Mouse (Mus musculus): Measurements from ENCODE around the gene Gm21992. TPM values are rescaled to one million over a fixed set of nuclear protein-coding genes. Genes with fewer than 3 reads are reported as not detected.
"Not testable (repeated sequence)": the region's sequence is repeated elsewhere in the genome, so short reads cannot be mapped to it uniquely, and the experiment has no call there.

Gene Gm21992
- total RNA-seq, 2 experiments from 2014 or later = 10.9 to 11.6 TPM

- DNase-seq = not testable (repeated sequence)
Measured at GRCm38 (mm10) chr19:4812334-4812949, 1.0 kb upstream of the Gm21992 start.

GRCm38 (mm10) chr19:4811909-4812242 lies 464 bp upstream of the Gm21992 start:
- no peak for DNase-seq

GRCm38 (mm10) chr19:4810746-4811062 lies 708 bp downstream of the Gm21992 start:
- DNase-seq = peak; percentile 69

- no peak for DNase-seq
Measured at GRCm38 (mm10) chr19:4810309-4810708, 1.1 kb downstream of the Gm21992 start.

- no peak for DNase-seq
Measured at GRCm38 (mm10) chr19:4803283-4803682, 8.1 kb downstream of the Gm21992 start.

GRCm38 (mm10) chr19:4802691-4803091 lies 8.7 kb downstream of the Gm21992 start:
- DNase-seq = no peak

- no peak for DNase-seq
Measured at GRCm38 (mm10) chr19:4799083-4799482, 12.3 kb downstream of the Gm21992 start.

GRCm38 (mm10) chr19:4797846-4798245 lies 13.6 kb downstream of the Gm21992 start:
- DNase-seq = no peak

GRCm38 (mm10) chr19:4795929-4796328 lies 15.5 kb downstream of the Gm21992 start:
- no peak for DNase-seq

- DNase-seq = peak; percentile 89
Measured at GRCm38 (mm10) chr19:4793831-4794422, 17.5 kb downstream of the Gm21992 start, which contains the start of gene Rbm4. Gene Rbm4 (minus strand): TSS chr19:4793901.

- no peak for DNase-seq
Measured at GRCm38 (mm10) chr19:4793281-4793830, 18.1 kb downstream of the Gm21992 start.

- no peak for DNase-seq
Measured at GRCm38 (mm10) chr19:4786313-4786712, 25.1 kb downstream of the Gm21992 start.

- no peak for DNase-seq
Measured at GRCm38 (mm10) chr19:4785206-4785605, 26.2 kb downstream of the Gm21992 start.

GRCm38 (mm10) chr19:4782891-4783290 lies 28.5 kb downstream of the Gm21992 start:
- no peak for DNase-seq

GRCm38 (mm10) chr19:4772785-4773184 lies 38.6 kb downstream of the Gm21992 start:
- no peak for DNase-seq

- DNase-seq = no peak
Measured at GRCm38 (mm10) chr19:4767507-4768148, 43.8 kb downstream of the Gm21992 start.

GRCm38 (mm10) chr19:4762876-4763275 lies 48.5 kb downstream of the Gm21992 start:
- no peak for DNase-seq

GRCm38 (mm10) chr19:4760544-4760943 lies 50.9 kb downstream of the Gm21992 start:
- DNase-seq = not testable (repeated sequence)

GRCm38 (mm10) chr19:4756921-4757320 lies 54.5 kb downstream of the Gm21992 start:
- DNase-seq = no peak

GRCm38 (mm10) chr19:4756193-4756911 lies 55.1 kb downstream of the Gm21992 start, which contains the start of gene Rbm4b:
Gene Rbm4b (plus strand): TSS chr19:4756497.
- DNase-seq = peak; percentile 96

GRCm38 (mm10) chr19:4755565-4756192 lies 55.7 kb downstream of the Gm21992 start:
- DNase-seq = peak; percentile 88

GRCm38 (mm10) chr19:4749975-4750374 lies 61.4 kb downstream of the Gm21992 start:
- DNase-seq = no peak

Measured in gastrocnemius, postnatal 10 days (tissue).